Mouse (Mus musculus): Measurements from ENCODE around the gene Srgap1. TPM values are rescaled to one million over a fixed set of nuclear protein-coding genes. Genes with fewer than 3 reads are reported as not detected.
"Not testable (repeated sequence)": the region's sequence is repeated elsewhere in the genome, so short reads cannot be mapped to it uniquely, and the experiment has no call there.

The Srgap1 gene
- polyA plus RNA-seq, 1 experiment = 8.8 TPM

DNA sequence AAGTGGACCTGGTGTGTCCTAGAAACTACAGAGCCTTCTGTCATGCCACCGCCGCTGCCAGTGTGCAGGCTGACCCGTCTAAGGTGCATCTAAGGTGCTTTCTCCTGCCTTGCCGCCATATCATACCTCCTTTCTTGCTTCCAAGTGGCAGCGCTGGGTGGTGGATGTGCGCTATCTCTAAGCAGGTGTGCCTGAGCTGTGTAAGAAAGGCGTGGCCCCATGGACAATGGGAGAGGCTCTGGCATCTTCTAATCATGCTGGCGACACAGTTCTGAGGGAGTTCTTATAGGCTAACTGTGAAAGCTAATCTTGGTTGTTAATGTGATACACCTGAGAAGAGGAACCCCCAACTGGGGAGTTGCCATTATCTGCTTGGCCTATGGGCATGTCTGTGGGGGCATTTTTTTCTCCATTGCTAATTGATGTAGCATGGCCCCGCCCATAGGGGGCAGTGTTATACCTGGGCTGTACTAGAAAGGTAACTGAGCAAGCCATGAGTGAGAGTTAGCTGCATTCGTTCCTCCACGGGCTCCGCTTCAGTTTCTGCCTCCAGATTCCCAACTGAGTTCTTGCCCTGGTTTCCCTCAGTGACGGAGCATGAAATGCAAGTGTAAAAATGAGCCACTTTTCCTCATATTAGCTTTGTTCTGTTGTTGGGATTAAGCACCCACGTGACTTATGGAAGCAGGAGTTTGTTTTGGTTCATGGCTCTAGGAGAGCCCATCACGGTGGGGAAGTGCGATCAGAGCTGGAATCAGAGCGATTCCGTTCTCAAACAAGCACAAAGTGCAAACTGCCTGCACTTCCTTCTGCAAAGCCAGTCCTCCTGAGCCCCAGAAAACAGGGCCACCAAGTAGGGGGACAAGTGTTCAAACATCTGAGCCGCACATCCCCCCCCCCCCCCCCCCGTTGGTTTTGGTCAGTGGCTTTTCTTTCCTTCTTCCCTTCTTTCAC lies 276.2 kb downstream of the Srgap1 start:
- no peak for DNase-seq (ENCODE audit: extremely low spot score in 1 of 2, low spot score in 1 of 2)

DNA sequence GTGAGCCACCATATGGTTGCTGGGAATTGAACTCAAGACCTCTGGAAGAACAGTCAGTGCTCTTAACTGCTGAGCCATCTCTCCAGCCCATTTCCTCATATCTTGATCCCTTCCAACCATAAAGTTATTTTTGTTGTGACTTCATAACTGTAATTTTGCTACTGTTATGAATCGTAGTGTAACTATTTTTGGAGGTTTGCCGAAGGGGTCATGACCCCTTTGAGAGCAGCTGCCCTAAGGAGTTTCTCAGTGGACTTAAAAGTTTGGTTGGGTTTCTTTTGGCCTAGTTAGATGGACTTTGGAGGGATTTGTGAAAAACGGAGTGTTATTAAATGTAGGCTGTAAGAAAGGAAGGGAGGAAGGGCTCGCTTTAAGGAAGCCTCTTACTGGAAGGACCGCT lies 277.4 kb downstream of the Srgap1 start:
- DNase-seq (ENCODE audit: extremely low spot score in 1 of 2, low spot score in 1 of 2) = no peak

DNA sequence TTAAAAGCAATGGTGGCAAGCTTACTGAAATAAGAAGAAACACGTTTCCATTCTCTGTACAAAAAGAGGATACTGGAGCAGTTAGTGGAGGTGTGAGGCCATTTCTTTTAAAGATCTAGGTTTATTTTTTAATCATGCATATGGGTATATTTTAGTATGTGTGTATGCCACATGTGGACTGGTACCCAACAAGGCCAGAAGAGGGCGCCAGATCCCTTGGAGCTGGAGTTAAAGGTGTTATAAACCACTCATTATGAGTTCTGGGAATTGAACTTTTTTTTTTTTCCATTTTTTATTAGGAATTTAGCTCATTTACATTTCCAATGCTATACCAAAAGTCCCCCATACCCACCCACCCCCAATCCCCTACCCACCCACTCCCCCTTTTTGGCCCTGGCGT lies 279.8 kb downstream of the Srgap1 start:
- DNase-seq (ENCODE audit: extremely low spot score in 1 of 2, low spot score in 1 of 2) = not testable (repeated sequence)

DNA sequence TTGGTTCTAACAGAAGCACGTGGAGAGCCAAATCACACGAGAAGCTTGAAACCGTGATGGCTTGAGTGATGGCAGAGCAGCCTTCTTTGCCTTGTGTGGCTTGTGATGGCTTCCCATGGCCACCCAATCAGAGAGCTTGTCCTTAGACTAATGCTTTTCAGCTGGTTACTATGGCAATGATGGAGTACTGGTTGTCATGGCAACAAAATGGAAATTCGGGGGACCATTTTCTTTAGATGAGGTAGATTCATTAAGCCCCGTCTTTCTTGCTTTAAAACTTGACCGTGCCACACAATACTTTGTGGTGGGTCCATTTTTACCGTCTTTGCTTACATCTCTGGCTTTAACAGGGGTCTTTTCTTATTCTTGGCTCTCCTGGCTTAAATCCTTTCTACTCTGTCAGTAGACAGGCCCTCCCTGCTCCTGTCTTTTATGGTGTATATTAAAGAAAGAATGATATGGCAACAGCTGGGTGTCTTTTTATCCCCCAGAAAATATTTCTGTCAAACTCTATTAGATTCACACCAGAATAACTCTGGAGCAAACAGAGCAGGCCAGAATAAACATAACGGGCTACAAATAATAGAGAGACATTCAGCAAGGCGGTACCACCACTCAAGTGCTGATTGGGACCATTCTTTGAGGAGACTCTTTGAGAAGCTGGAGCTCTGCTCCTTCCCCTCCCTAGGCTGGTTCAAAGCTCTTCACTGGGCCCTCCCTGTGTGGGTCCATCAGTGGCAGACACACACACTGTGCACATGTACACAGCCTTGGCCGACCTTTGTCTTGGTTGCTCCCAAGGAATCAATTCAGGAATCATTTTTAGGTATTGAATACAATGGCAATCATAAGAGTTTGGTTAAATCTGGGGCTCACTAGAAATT lies 281.7 kb downstream of the Srgap1 start:
- DNase-seq (ENCODE audit: extremely low spot score in 1 of 2, low spot score in 1 of 2) = peak in 1 of 2 experiments; percentile 53

DNA sequence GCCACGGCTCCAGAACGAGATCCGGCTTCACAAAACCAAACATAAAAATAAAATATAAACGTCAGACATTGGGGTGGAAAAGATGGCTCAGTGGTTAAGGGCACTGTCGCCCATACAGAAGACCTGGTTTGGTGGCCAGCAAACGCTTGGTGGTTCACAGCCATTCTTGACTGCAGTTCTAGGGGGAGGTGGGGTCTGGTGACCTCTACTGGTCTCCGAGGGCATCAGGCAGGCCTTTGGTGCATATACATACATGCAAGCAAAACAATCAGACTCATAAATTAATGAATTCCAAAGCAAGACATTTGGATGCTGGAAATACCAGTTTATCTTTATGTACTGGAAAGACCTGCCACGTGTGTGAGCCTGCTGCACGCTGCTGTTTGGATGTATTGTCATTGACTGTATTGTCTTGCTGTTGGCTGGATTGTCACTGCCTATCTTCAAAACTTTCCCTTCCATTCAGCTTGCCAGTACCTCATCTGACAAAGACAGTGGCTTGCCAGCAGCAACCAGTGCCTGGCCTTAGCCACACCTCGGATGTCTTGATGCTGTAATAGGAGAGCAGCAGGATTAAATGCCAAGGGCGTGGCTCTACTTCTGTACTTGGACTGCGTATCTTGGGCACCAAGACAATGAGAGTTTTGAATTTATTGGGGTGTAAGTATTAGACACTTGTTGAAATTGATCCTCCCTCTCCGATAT lies 282.5 kb downstream of the Srgap1 start:
- DNase-seq (ENCODE audit: extremely low spot score in 1 of 2, low spot score in 1 of 2) = no peak

DNA sequence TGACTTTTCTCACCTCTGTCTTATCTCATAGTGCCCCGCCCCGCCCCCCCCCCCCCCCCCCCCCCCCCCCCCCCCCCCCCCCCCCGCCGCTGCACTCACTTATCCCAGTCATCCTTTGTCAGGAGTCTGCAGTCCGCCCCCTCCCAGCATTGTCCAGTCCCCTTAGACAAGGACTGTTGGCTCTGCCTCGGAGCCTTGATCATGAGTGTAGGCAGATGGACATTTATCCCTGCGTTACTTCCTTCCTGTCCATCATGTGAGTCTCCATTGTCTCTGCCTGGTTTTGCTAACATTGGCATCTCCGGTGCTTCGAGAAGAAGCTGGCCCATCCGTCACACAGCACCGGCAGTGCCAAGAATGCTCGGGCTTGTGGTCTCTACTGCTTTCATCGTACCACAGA lies 283.9 kb downstream of the Srgap1 start:
- DNase-seq (ENCODE audit: extremely low spot score in 1 of 2, low spot score in 1 of 2) = no peak

DNA sequence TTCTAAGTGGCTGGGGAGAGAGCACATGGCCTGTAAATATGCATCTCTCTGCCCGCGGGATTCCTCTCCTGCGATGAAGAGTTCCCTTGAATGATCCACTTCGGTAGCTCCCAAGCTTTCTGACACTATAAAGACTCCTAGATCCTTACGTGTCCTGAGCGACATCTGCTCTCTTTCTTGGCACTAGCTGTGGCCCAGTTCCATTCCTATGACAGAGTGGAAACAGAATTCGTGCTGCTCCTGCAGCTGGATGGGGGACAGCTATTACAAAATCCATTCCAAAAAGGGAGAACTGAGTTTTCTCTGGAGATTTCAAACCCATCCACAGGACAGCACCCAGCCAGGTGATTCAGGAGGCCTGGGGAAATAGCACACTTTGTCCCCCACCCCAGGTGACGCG lies 285.0 kb downstream of the Srgap1 start:
- DNase-seq (ENCODE audit: extremely low spot score in 1 of 2, low spot score in 1 of 2) = no peak

DNA sequence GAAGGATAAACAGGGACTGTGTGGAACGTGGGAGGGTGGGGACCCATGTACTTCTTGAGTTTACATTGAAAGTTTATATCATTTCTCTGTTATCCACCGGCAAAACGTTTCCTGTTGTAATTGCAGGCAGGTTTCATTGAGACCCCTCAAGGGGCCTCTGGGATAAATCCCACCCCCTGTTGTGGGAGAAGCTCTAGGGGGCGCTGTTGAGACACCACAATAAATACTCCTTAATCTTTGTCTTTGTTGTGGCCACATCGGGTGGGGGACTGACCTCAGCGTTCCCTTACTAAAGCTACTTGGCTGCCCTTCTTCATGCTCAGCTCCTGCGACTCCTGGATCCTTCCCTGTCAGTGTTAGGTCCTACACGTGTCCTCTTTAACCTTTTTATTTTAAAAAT lies 288.0 kb downstream of the Srgap1 start:
- no peak for DNase-seq (ENCODE audit: extremely low spot score in 1 of 2, low spot score in 1 of 2)

DNA sequence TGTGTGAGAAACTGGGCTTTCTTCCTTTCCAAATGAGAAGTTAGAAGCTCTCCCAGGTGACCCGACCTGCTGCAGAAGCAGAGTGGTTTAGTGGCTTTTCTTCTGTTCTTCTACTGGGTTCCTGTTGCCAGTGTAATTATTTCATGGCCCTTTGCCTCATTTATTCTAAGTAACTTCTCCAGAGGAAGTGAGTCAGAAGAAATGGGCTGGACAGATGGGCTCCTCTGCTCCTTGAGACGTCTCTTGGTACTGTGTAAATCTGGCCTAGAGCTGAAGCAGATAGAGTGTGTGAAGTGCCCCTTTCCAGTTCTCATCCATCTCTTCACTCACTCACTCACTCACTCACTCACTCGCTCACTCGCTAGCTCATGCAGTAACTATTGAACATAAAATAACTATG lies 290.4 kb downstream of the Srgap1 start:
- no peak for DNase-seq (ENCODE audit: extremely low spot score in 1 of 2, low spot score in 1 of 2)

DNA sequence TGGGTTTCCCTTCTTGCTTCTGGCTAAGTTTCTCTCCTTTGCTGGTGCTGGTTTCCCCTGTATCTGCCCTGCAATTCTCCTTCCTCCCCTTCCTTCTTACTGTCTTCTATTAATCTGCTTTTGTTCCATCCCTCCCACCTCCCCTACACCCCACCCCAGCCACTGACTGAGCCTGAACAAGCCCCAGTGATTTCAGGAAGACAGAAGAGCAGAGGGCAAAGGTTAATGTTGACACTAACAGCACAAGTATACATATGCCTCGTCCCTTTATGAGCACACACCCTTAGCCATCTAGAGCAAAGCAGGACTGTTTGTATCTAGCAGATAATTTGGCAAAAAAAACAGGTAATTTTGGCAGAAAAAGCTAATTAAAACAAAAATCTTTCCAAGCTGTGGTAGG lies 291.3 kb downstream of the Srgap1 start:
- DNase-seq (ENCODE audit: extremely low spot score in 1 of 2, low spot score in 1 of 2) = no peak

DNA sequence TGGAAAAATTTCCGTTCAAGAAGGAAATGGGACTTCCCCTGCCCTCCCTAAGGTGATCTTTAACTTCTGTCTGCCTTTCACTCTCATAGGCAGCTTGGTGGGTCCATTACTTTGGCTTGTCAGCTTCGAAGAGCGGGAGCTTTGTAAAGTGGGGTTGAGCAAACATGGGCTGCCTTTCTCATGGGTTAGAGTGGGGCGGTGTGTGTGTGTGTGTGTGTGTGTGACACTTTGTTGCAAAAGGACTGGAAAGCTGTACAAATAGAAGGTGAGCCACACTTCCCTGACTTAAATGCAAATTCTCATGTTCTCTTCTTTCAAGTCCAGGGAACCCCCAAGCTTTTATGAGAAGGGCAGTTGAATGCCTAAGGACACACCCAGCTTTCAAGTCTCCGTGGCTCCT lies 292.9 kb downstream of the Srgap1 start:
- DNase-seq (ENCODE audit: extremely low spot score in 1 of 2, low spot score in 1 of 2) = no peak

DNA sequence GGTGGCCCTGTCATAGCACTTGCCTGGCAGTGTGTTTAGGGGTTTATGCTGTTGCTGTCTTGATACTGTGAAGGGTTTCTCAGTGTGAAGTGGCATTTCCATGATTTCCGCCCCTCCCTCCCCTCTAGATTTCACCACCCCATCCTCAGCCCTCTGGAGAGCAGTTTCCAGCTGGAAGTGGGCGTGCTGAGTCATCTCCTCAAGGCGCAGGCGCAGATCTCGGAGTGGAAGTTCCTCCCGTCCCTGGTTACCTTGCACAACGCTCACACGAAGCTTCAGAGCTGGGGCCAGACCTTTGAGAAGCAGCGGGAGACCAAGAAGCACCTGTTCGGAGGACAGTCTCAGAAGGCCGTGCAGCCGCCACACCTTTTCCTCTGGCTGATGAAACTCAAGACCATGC lies 296.9 kb downstream of the Srgap1 start:
- peak; percentile 28 to 88 for DNase-seq (ENCODE audit: extremely low spot score in 1 of 2, low spot score in 1 of 2)

DNA sequence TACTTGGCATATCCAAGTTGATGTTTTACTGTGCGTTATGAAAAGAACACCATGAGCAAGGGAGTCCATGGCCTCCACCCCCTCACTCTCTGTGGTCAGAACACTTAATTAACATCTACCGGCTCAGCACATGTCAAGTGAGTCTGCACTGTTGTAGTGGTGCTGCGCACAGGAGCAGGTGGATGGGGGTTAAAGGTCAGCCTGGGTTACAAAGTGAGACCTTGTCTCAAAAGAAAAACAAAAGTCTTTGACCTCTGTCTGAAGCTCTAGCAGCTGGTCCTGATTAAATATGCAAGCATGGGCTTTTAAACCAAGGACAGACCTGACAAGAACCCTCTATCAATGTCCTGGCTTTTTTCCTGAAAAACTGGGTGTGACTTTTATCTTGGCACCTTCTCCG lies 304.8 kb downstream of the Srgap1 start:
- no peak for DNase-seq (ENCODE audit: extremely low spot score in 1 of 2, low spot score in 1 of 2)

DNA sequence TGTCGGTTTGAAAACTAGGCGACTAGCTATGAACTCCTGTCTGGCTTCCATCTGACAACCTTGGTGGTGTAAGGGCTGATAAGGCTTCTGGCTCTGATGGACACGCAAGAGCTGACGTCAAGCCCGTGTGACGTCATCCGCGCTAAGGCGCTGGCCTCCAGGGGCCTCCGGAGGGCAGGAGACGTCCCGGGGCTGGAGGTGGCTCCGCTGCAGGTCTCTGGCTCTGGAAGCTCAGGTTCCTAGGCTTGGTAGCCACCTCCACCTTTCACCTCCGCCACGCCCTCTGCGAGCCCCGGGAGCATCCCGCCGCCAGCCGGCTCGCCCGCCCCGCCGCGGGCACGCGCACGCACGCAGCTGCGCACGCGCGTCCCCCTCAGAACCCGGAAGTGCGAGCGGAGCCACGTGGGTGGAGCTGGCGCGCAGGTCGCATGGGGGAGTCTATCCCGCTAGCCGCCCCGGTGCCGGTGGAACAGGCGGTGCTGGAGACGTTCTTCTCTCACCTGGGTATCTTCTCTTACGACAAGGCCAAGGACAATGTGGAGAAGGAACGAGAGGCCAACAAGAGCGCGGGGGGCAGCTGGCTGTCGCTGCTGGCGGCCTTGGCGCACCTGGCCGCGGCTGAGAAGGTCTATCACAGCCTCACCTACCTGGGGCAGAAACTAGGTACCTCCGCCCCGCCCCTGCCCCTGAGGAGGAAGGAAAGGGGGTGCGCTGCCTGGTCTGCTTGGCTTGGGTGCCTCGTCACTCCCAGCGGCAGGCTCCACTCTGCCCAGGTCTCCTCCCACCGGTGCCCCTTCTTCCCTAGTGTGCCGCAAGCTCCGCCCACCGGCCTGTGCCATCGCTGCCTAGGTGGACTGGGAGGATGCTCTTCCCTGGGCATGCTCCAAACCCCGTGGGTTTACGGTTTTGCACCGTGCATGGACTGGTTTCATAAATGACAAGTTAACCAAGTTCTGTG lies 307.3 kb downstream of the Srgap1 start, which contains the start of gene BC048403:
Gene BC048403, plus strand, starts transcription at position 390 of the 958 bp plus-strand sequence.
- peak; percentile 52 to 86 for DNase-seq (ENCODE audit: extremely low spot score in 1 of 2, low spot score in 1 of 2)

DNA sequence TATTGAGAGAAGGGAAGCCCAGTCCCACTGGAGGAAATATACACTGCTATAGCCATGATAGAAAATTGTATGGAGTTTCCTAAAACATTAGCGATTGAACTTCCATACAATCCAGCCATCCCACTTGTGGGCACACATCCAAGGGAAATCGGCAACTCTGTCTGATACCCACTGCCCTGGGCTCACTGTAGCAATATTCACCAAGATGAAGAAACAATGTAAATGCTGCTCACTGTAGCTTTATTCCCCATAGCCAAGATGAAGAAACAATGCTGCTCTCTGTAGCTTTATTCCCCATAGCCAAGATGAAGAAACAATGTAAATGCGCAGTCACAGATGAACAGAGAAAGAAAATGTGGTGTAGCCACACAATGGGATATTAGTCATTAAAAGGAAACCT lies 309.9 kb downstream of the Srgap1 start:
- DNase-seq (ENCODE audit: extremely low spot score in 1 of 2, low spot score in 1 of 2) = no peak

DNA sequence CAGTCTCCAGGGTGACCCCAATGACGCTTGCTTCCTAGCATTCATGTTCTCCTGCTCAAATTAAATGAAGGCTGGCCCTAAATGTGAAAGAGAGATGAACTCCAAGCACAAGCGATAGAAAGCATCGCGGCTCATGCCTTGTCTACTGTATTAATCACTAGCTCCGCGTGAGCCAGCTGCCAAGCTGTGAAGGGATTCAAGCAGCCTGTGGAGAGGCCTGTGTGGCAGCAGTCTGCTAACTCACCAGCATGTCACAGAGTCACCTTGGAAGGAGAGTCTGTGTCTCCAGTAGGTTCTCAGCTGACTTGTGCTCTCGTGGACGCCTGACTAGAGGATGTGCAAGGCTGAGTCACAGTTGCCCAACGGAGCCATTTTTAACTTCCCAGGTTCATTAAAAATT lies 314.6 kb downstream of the Srgap1 start:
- no peak for DNase-seq (ENCODE audit: extremely low spot score in 1 of 2, low spot score in 1 of 2)

DNA sequence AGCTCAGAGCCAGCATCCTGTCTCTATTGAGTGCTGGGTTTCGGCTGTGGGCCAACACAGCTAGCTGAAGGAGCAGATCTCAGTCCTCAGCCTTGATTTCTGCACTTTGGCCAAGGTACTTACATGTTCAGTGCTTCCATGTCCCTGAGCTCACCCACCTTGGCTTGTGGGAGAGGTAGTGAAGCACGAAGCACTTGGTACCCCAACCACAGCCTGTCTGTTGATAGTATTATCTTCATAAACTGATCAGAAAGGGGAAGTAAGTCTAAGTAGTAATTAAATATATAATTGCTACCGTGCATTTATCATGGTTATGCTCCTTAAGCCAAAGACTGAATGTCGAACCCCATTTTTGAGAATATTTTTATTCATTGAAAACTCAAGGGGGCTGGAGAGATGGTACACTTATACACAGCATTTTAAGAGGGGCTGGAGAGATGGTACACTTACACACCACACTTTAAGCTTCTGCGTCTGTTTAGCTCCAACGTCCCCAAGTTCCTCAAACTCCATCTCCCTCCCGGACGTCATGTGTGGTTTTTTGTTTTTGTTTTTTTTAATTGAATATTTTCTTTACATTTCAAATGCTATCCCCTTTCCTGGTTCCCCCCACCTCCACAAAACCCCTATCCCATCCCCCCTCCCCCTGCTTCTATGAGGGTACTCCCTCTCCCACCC lies 315.9 kb downstream of the Srgap1 start:
- no peak for DNase-seq (ENCODE audit: extremely low spot score in 1 of 2, low spot score in 1 of 2)

Measured in frontal cortex, adult 2 months (tissue).